ENCODE assay signal across 8 mouse cellular contexts in the genomic region with DNA sequence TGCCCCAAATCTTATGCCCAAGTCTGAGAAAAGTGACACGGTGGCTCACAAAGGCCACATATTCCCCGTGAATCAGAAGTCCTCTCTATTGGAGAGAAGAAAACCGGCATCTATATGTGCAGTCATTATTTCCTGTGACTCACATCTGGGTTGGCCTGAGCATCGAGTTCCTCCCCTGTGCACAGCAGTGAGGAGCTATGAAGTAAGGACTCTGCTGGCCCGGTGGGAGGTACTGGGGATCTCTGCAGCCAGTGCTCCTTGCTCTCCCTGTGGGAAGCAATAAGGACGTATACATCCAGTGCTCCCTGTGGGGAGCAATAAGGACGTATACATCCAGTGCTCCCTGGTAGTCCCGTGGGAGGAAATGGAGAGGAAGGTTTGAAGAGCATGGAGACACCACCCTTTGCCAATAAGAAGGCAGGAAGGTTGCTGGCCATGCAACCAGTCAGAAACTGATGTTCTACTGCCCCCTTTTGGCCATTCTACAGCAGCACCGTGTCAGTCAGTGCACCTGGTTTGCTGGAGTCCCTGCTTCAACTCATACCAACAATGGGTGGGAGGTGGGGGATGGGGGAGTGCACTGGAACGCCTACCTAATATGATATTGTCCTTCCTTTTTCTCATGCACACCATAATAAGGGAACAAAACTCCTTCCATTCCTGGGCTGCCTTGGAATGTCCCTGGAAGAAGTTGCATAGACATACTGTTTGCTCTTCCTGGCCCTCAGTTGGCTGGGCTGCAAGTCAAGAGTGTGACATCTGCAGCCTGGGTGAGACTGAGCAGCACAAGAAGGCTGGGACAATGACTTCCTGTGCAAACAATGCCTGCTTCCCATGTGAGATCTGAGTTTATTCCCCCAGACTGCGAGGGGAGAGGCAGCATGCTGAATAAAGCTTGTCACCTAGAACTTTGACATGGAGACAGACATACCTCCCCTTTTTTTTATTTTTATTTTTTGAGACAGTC. TPM values are rescaled to one million over a fixed set of nuclear protein-coding genes. Genes with fewer than 3 reads are reported as not detected.
DNase-seq lines count a peak whose midpoint lies in the region; ATAC-seq lines count a peak whose summit lies in the region.
"Not testable (repeated sequence)": the region's sequence is repeated elsewhere in the genome, so short reads cannot be mapped to it uniquely, and the experiment has no call there.

No protein-coding gene starts in this region.

- H3K9me3 ChIP-seq in intestine, embryonic 14.5 days (ENCODE audit: control insufficient read depth, low read length): not testable (repeated sequence)

- H3K27me3 ChIP-seq in intestine, embryonic 14.5 days (replicated peaks; ENCODE audit: control insufficient read depth, insufficient read depth, low read length): not testable (repeated sequence)

- not testable (repeated sequence) for H3K4me2 ChIP-seq in intestine, embryonic 14.5 days (ENCODE audit: low read length)

- H3K27ac ChIP-seq in intestine, embryonic 14.5 days (ENCODE audit: low read depth): not testable (repeated sequence)

- not testable (repeated sequence) for H3K4me1 ChIP-seq in intestine, embryonic 14.5 days (replicated peaks; ENCODE audit: control insufficient read depth, insufficient read depth, low read length)

- not testable (repeated sequence) for H3K4me3 ChIP-seq in intestine, embryonic 14.5 days (ENCODE audit: low read depth, low read length)

- intact Hi-C loops in gastrocnemius, postnatal 36 days (cut with DNase I): loop anchor here (10.0 kb wide), 2 partner anchors 83 to 203 kb away; no protein-coding TSS in a partner anchor

- ATAC-seq in common myeloid progenitor, adult 5-6 weeks (replicated peaks; ENCODE audit: low read depth, poor library complexity, severe bottlenecking): peak; percentile 87
- ATAC-seq in intestine, embryonic 14.5 days (replicated peaks; ENCODE audit: low FRiP score, low TSS enrichment, low read depth): not testable (repeated sequence)

- peak; percentile 89 for DNase-seq in 3T3-L1 (ENCODE audit: low read depth, low spot score)
- peak; percentile 69 to 91 for DNase-seq in adrenal gland, adult (ENCODE audit: inconsistent age in 2 of 2, low spot score in 1 of 2)
- DNase-seq in gastrocnemius, postnatal 36 days: peak; percentile 20 to 32
- peak; percentile 66 for DNase-seq in intestine, embryonic 14.5 days (ENCODE audit: low spot score)
- DNase-seq in left cerebral cortex, adult 11 months (ENCODE audit: low spot score): peak; percentile 39
- DNase-seq in lung, postnatal 36 days: peak; percentile 77
- peak; percentile 52 for DNase-seq in skeletal muscle tissue, adult 2 months (ENCODE audit: low read depth, low spot score)

- WGBS in intestine, embryonic 14.5 days: 29% methylated on average over 9 of the region's 11 CpGs

- not testable (repeated sequence) for H3K9ac ChIP-seq in intestine, embryonic 14.5 days (ENCODE audit: low read length)

- not testable (repeated sequence) for H3K36me3 ChIP-seq in intestine, embryonic 14.5 days (ENCODE audit: control insufficient read depth, insufficient read depth, low read length)

RNA-seq across cellular contexts. Expression of a gene that starts 19.7 kb away (rescaled TPM):
- 23.2 and 35.7 TPM in 2 replicates for total RNA-seq in common myeloid progenitor, adult 5-6 weeks (2017)
- 10 to 100 TPM; 45.2 to 45.4 TPM for total RNA-seq in gastrocnemius, postnatal 36 days (2021)
- polyA plus RNA-seq in intestine, embryonic 14.5 days (2014; fragmentation: Nextera tagmentation; extraction: Ambion mirVana): 102 and 107 TPM in 2 replicates

RNA-seq across cellular contexts. Expression of a gene that starts 48.5 kb away (rescaled TPM):
- 10.7 and 15.3 TPM in 2 replicates for total RNA-seq in common myeloid progenitor, adult 5-6 weeks (2017)
- total RNA-seq in gastrocnemius, postnatal 36 days (2021): 10 to 100 TPM; 12.9 to 13.0 TPM
- polyA plus RNA-seq in intestine, embryonic 14.5 days (2014; fragmentation: Nextera tagmentation; extraction: Ambion mirVana): 27.6 and 29.2 TPM in 2 replicates

Comparison
In these comparisons a context has a peak if more than half of its experiments do, and no peak if none do; other contexts are left out.
1. DNase-seq: peak in every context shown above with its lines; median percentile 89 in 3T3-L1; 80 in adrenal gland, adult; 77 in lung, postnatal 36 days; 66 in intestine, embryonic 14.5 days; 52 in skeletal muscle tissue, adult 2 months; 39 in left cerebral cortex, adult 11 months; 26 in gastrocnemius, postnatal 36 days.